Mouse (Mus musculus) right cerebral cortex, postnatal 25 days (tissue): Measurements from ENCODE around the gene Ficd.

ENCODE experiments used
- DNase-seq: peaks from one replicate; pipeline ENCODE4 v3.0.0; 2022

Ficd gene

DNA sequence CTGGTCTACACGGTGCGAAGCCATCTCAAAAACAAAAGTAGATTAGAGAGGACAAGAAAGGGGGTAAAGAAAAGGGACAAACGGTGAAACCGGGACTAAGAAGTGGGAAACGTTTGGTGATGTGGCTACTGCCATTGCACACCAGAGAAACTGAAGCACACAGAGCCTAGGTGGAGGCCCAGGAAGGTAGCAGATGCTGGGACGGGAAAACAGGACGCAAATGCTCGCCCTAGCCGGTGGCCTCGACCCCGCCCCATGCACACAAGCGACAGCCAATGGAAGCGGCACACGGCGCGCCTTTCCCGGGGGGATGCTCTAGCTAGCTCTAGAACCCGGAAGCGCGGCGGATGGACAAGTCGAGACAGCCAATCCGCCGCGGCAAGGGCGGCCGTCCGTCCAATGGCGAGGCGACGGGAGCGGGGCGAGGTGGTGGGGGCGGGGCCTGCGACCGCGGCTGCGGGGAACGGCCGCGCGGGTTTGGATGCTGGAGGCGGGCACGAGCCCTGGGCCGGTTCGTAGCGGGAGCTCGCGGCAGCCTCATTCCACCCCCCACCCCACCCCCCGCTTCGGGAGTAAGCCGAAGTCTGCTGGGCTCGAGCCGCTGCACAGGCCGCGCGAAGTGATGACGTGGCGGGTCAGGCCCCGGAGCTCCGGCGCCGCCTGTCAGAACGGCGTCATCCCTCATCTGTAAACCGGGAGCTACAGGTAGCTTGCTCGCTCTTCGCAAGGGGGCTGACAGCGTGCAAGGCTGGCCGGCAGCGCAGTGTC, at the start of gene Ficd:
TSS of gene Ficd (plus strand) at position 459 of the 768 bp plus-strand sequence.
- DNase-seq, result peak; percentile 91

DNA sequence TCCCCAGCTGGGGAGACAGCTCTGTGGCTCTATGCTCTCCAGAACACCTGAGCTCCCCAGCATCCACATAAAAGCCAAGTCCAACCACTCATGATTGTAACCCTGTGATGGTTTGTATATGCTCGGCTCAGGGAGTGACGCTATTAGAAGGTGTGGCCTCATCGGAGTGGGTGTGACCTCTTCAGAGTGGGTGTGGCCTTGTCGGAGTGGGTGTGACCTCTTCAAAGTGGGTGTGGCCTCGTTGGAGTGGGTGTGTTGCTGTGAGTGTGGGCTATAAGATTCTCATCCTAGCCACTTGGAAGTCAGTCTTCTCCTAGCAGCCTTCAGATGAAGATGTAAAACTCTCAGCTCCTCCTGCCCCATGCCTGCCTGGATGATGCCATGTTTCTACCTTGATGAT, 48.1 kb upstream of the Ficd start:
- DNase-seq, result no peak

DNA sequence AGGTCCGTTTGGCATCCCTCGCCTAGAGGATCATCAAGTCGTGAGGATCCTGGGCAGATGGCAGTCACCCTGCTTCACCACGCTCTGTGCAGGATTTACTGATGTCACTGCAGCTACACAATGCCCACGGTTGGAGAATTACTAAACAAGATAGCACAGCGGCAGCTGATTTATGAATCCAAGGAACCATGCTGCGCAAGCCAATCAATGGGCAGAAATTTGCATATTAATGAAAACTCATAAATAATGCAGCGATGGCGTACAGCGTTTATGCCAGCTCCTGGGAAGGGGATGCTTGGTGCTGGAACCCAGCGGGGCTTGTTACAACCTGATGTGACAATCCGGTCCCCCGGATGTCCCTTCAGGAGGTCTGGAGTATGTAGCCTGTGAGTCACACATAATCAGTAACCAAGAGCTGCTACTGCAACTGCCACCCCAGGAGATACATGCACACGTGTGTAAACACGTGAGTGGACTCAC, 45.5 kb upstream of the Ficd start:
- DNase-seq, result no peak

DNA sequence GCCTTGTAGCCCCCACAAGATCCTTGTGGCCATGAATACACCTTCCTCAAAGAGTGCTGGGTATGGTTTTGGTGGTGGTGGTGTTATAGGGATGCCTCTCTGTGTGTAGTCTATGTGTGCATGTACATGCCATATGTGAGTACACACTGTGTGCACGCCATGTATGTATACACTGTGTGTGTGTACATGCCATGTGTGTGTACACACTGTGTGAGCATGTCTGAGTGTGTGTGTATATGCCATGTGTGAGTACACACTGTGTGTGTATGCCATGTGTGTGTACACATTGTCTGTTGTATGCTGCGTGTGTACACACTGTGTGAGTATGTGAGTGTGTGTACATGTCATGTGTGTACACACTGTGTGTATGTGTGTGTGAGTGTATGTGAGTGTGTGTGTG, 44.7 kb upstream of the Ficd start:
- no peak for DNase-seq

DNA sequence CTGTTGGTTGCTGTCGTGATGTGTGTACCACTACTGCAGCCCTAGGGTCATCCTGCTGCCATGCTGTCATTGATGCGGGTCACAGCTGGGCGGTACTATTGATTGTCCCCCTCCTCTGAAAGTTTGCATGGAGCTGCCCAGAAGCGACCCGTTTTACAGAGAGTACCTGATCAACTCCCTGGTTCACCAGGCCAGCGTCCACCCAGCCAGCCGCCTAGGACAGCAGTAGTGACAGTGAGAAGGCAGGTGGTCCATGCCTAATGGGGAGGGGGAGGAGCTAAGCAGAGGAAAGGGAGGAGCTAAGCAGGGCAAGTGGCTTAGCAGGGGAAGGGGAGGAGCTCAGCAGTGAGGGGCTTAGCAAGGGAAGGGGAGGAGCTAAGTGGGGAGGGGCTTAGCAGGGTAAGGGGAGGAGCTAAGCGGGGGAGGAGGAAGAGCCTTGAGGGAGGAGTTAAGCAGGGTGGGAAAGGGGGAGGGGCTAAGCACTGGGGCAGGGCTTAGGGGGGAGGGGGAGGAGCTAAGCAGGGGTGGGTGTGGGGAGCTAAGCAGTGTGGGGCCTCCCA, 42.3 kb upstream of the Ficd start:
- DNase-seq, result no peak

DNA sequence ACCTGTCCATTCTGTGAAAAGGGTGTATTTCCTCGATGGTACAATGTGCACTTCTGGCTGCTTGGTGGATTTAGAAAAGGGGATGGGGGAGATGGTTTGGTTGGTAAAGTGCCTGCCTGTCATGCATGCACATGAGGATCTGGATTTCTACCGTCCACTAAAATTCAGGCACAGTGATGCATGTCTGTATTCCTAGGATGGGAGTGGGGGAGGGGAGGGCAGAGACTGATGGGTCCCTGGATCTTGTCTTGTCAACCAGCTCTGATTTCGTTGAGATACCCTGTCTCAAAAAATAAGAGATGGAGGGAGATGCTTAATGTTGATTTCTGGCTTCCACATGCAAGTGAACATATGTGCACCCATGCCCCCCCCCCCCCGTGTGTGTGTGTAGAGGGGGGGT, 41.6 kb upstream of the Ficd start:
- DNase-seq, result no peak

DNA sequence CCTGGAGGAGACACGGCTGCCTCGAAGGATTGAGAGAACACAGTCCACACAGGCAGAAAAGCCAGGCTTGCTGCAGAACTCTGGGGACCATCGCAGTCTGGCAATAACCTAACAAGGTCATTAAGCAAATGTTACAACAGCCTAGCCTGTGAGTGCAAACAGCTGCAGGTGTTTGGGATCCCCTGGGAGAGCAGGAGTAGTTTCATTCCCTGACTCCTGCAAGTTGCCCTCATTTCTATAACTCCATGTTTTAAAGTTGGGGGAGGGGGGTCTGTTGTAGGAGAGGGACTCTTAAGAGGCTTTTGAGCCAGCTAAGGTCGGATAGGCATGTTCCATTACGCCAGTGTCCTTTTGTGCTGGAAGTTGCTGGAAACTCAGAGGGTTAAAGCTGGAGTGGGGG, 41.2 kb upstream of the Ficd start:
- no peak for DNase-seq

DNA sequence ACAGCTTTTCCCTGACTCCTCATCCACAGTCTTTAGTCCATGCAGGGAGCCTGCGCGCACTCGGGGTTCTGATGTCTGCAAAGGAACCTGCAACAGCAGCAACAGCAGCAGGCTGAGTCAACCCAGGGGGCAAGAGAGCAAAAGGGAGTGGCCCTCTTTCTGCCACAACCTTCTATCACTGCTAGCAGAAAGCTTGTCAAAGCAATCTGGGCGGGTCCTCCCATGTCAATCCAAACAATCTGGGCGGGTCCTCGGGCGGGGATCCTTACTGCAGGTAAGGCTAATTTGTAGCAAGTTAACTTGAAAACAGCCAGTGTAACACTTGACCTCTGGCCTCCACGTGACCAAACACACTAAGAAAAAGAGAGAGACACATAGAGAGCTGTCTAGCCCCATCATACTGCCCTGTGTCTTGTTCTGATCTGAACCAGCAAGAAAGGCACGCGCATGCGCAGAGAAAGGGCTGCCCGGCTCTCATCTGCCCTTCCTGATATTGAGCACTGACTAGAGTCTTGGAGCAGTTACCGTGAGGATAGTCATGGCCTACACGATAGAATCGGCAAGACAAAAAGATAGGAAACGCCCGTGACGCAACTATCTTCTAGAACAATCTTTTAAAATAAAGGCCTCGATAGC, 35.1 kb upstream of the Ficd start:
- DNase-seq, result no peak

DNA sequence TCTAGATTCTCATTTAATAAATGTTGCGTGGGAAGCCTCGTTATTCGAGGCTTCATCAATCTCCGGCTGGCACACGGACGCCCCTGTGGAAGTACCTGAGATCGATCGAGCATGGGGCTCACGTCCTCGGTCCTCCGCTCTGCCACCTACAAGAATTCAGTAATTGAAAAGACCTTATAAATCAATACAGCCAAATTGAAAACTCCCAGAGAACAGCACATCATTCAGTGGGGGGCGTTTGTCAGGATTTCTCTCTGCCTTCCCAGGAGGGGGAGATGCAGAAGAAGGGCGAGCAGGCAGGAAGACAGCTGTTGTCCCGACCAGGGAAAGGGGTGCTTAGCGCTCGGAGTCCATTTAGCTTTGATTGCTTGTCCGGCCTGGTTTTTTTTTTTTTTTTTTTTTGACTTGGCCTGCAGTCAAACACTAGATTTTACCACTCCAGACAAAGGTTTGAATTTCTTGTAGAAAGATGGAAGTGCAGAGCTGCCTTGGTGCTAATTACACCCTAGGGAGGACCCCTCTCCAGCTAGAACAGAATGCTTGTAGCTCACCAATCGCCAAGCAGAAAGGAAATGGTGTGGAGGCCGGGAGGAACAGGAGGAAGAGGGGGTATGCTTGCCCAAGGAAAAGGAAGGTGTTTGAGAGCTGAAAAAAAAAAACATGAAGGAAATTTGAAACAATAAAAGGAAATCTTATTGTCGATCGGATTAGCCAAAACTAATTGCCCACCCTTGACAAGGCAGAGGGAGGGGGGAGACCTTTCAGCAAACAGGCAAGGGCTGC, 31.6 kb upstream of the Ficd start:
- no peak for DNase-seq

DNA sequence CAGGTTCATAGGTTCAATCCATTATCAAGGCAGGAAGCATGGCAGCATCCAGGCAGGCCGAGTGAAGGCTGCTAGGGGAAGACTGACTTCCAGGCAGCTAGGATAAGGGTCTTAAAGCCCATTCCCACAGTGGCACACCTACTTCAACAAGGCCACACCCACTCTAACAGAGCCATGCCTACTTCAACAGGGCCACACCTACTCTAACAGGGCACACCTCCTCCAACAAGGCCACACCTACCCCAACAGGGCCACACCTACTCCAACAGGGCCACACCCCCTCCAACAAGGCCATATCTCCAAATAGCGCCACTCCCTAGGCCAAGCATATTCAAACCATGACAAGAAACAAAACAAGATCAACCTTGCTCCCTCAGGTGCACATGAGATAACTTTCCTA, 22.7 kb upstream of the Ficd start:
- no peak for DNase-seq

DNA sequence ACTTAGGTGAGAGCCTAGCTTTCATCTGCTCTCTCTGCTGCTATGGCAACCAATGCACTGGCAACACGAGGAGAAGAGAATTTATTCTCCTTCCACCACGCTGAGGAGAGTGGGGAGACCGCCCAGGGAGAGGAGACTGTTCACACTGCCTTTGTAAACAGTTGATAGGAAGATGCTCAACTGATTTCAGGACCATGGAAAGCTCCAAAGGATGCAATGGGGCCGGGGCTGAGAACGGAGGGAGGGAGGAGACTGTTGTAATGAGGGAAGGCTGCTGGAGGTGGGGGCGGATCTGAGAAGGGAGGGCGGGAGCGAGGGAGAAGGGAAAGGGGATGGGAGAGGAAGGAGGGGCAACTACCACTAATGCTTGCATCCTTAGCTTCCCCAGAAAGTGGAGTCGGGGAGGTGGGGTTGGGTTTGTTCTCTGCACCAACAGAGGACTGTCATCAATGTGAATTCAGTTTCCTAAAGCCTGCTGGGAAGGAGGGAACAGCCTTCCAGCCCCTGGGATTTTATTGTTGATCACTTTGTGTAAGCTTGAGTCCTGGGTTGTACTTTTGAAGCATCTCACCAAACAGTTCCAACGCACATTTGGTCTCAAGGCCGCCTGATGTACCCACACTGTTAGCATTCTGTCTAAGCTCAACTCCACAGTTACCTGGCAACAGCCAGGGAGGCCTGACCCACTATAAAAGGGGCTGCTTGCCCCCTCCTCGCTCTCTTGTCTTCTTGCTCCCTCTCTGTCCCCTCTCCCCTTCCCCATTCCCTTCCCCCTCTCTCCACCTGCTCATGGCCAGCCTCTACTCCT, 18.8 kb upstream of the Ficd start:
- peak; percentile 58 for DNase-seq

DNA sequence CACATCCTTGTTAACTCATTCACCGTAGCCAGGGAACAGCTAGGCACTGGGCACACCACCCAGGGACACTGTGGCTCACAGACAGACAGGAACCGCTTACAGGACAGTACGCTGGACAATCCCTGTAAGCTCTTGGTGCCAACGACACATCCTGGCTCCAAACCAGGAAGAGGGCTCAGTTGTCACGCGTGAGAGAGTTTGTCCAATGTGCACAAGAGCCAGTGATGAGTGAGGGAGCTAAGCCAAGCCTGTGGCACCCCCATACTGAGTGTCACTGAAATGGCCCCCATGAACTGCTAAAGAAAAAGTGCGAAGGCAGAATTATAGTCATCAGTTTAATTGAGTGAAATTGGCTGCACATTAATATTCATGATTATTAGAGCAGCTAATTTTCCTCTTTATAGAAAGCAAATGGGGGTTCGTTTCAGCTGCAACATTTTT, 16.4 kb upstream of the Ficd start:
- DNase-seq, result no peak

DNA sequence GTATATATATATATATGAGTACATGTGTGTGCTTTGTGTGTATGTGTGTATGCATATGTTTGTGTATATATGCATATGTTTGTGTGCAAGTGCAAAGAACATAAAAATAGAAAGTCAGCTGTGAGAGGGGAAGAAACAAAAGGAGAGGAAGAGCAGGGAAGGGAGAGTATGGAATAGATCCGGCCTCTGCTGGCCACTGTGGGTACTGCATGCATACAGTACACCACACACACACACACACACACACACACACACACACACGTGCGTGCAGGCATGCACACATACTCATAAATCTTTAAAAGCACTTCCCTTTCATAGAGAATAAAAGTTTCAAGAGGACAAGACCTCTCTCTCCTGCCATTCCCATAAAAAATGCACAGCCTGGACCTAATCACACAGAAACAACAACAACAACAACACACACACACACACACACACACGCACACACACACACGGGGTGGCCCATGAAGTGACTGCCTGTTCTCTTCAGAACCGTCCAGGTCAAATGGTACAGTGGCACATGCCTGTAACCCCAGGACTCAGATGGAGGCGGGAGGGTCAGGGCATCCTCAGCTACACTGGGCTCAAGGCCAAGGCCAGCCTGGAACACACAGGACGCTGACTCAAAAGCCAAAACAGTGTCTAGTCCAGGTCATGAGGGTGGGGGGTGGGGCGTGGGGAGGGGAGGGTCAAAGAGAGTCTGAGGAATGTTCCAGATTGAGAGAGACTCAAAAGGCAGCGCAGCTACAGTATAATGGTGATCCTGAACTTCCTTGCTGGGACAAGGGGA, 13.2 kb upstream of the Ficd start:
- no peak for DNase-seq

DNA sequence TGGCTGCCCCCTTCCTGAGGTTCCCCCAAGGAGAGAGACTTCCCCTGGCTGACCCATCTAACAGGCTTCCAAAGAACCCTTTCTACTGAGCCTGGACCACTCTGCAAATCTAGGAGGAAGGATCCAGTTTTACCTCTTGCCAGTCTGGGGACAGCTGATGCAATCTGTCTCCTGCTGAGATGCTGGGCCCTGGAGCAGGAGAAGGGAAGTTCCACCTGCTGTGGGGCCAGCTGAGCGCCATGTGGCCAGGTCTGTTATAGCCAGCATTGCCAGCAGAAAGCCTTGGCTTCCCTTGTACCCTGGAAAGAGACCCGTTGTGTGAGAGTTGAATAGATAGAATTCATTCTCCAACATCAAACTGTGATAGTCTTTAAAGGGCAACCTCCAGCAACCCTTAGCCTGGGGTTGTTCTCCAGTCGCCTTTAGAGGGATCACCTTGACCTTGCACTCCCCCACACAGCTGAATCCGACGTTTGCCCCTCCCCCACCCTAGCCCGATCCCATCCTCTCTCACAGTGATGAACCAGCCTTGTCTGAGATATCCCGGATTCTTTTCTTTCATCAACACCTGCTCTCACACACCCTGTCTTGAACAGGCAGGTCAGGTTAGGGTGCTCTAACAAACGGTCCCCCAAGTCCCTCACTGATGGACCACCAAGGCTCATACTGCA, 11.9 kb upstream of the Ficd start:
- no peak for DNase-seq

DNA sequence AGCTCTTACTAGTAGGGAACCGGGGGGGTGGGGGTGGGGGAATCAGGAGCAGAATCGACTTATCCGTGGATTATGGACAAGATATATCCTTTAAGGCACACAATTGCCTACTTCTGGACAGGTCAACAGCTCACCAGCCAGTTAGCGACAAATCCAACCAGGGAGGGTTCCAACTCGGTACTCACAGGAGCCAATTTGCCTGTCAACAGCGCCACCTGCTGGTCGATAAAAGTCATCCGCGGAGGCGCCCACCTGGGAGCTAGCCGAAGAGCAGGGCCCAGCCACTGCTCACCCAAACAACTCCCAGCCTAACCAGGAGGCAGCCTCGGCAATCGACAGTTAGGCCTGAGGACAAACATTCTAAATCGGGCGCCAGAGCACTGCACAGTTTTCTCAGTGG, 11.2 kb upstream of the Ficd start, which contains the start of gene 1700069L16Rik:
TSS of gene 1700069L16Rik (minus strand) at position 327 of the 400 bp plus-strand sequence.
- peak; percentile 81 for DNase-seq

DNA sequence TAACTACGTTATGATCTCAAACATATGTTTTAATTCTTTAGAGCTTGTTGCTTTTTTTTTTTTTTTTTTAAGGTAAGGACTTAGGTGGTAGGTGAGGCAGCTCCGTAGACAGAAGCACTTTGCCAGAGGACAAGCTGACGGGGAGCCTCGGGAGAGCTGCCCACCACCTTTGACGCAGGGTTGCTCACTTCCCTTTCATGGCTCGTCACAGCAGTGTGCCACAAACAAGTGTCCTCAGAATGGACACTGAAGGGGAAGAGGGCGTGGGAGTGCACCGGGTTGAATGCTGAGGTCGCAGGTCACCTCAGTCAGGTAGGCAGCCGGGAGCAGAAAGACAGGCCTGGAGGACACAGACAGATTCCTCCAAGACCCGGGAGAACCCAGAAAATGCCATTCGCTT, 10.2 kb upstream of the Ficd start:
- no peak for DNase-seq

DNA sequence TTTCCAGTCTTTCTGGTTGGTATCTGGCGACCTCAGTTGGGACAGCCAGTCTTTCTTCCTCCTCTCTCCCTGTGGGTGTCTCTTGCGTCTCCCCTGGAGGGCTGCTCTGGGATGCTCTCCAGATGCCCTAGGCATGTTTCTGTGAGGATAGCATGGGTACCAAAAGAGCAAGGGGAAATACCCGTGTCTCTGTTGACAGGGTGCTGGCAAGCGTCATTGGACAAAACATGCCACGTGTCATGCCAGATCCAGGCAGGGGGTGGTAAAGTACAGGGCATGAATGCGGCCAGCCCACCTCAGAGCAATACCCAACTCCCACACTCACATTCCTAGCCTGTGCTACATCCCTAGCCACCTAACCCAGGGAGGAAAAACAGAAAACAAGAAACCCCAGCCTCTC, 9.0 kb upstream of the Ficd start:
- no peak for DNase-seq

DNA sequence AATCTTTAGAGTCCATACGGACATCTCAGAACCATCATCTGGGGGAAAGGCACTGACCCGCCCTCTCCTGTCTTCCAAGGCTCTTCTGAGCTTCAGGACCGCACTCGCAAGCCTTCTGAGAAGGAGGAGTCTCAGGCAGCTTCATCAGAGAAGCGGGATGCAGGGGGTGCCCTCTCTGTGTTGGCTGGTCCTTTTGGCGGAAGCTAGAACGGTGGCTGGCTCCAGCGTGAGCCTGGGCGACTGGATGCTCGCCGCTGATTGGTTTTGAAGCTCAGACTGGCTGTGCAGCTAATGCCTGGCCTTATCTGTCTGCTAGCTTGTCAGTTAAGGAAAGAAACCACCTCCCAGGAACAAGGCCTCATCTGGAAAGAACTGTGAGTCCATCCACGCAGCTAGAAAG, 8.4 kb upstream of the Ficd start:
- DNase-seq, result no peak

DNA sequence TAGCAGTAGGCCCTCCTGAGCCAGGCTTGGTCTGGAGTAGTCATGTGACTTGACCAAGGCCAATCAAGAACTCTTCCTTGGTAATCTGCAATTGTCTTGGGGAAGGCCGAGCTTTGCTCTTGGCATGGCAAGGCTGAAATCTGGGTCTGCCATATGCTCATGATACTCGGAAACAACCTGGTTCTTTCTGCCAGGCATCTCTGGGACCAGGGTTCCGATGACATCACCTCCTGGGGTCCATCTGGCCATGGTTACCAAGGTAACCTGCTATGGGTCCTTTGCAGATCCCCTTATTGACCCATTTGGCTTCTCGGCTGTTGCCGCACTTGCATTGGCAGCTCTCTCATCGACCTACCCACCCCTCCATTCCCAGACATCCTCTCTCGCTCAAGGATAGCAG, 7.6 kb upstream of the Ficd start:
- no peak for DNase-seq

DNA sequence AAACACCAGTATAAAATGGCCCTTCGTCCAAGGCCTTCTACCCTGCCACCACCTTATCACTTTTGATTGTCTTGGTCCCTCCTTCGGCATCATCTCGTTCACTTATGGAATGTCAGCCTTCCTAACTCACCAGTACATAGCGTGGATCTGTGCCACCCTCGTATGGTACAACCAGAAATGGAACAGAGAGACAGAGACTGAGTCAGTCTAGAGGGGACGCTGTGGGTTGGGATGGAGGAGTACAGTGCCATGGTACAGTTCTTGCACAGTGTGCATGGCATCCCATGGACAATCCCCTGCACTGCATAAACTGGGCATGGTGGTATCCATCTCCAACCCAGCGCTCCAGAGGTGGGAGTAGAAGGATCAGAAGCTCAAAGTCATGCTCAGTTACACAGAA, 6.9 kb upstream of the Ficd start:
- DNase-seq, result no peak

DNA sequence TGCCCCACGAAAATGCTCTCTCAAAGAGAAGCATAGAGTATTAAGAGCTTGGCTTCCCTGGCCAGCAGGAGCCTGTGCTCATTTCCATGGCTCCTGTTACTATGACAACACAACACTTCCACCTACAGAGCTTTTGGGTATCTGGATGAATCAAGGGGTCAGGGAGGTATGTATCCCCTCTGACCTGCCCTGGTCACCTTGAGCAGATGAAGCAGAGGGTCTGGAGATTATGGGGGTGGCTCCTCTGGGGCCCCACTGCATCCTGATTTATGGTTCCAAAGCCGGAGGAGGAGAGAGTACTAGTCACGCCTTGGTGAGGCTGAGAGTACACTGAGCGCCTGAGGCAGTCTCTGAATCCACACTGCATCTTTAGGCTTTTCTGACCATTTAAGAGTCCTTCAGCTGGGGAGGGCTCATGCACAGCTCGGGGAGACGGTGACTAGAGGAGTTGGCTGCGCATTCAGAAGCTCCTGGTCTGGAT, 4.9 kb upstream of the Ficd start:
- peak; percentile 49 for DNase-seq
